Mouse (Mus musculus): Measurements from ENCODE around the gene Cplx3. TPM values are rescaled to one million over a fixed set of nuclear protein-coding genes. Genes with fewer than 3 reads are reported as not detected.

Gene Cplx3
- total RNA-seq, 2 experiments from 2014 or later, result not detected

- ATAC-seq (replicated peaks; ENCODE audit: poor library complexity), result peak; percentile 89
These were observed 45.0 kb downstream of the Cplx3 start, which contains the start of gene Scamp2 for GRCm38 (mm10) chr9:57560861-57561710. Gene Scamp2, plus strand, starts transcription at chr9:57560943.

GRCm38 (mm10) chr9:57560263-57560662 is 45.8 kb downstream of the Cplx3 start:
- ATAC-seq (replicated peaks; ENCODE audit: poor library complexity), result no peak

GRCm38 (mm10) chr9:57559568-57559967 is 46.5 kb downstream of the Cplx3 start:
- ATAC-seq (replicated peaks; ENCODE audit: poor library complexity), result no peak

- ATAC-seq (replicated peaks; ENCODE audit: poor library complexity), result no peak
These were observed 47.5 kb downstream of the Cplx3 start for GRCm38 (mm10) chr9:57558625-57559024.

- ATAC-seq (replicated peaks; ENCODE audit: poor library complexity), result no peak
These were observed 48.9 kb downstream of the Cplx3 start for GRCm38 (mm10) chr9:57557215-57557614.

- ATAC-seq (replicated peaks; ENCODE audit: poor library complexity), result no peak
These were observed 51.3 kb downstream of the Cplx3 start for GRCm38 (mm10) chr9:57554753-57555152.

GRCm38 (mm10) chr9:57553119-57553518 is 53.0 kb downstream of the Cplx3 start:
- ATAC-seq (replicated peaks; ENCODE audit: poor library complexity), result no peak

- peak; percentile 82 for ATAC-seq (replicated peaks; ENCODE audit: poor library complexity)
These were observed 53.8 kb downstream of the Cplx3 start, which contains the start of gene Mpi for GRCm38 (mm10) chr9:57552139-57552887. Gene Mpi, minus strand, starts transcription at chr9:57552763.

GRCm38 (mm10) chr9:57550126-57550862 is 55.8 kb downstream of the Cplx3 start:
- ATAC-seq (replicated peaks; ENCODE audit: poor library complexity), result no peak

Other genes starting within 250 kb of the Cplx3 start
- 13.4 and 15.4 TPM in 2 replicates for gene Ppcdc, start 166.2 kb downstream of the Cplx3 start, total RNA-seq (2015)
- gene Ppcdc, start 166.2 kb downstream of the Cplx3 start, total RNA-seq (2017), result 15.9 and 19.1 TPM in 2 replicates
- 0.77 and 1.9 TPM in 2 replicates for gene Scamp5, start 138.2 kb downstream of the Cplx3 start, total RNA-seq (2015)
- 1.1 and 1.8 TPM in 2 replicates for gene Scamp5, start 138.2 kb downstream of the Cplx3 start, total RNA-seq (2017)
- 0.12 and 0.30 TPM in 2 replicates for gene Rpp25, start 102.3 kb downstream of the Cplx3 start, total RNA-seq (2015)
- gene Rpp25, start 102.3 kb downstream of the Cplx3 start, total RNA-seq (2017), result 0.20 TPM in 1 of 2 replicates, not detected in the other
- gene Cox5a, start 85.0 kb downstream of the Cplx3 start, total RNA-seq (2015), result 617 and 644 TPM in 2 replicates
- 85.1 and 114 TPM in 2 replicates for gene Cox5a, start 85.0 kb downstream of the Cplx3 start, total RNA-seq (2017)
- 4.5 and 6.9 TPM in 2 replicates for gene Fam219b, start 68.8 kb downstream of the Cplx3 start, total RNA-seq (2015)
- gene Fam219b, start 68.8 kb downstream of the Cplx3 start, total RNA-seq (2017), result 9.2 and 12.8 TPM in 2 replicates
- gene Mpi, start 53.5 kb downstream of the Cplx3 start, total RNA-seq (2015), result 15.5 and 21.5 TPM in 2 replicates
- gene Mpi, start 53.5 kb downstream of the Cplx3 start, total RNA-seq (2017), result 14.0 and 17.2 TPM in 2 replicates
- 71.1 and 73.2 TPM in 2 replicates for gene Scamp2, start 45.3 kb downstream of the Cplx3 start, total RNA-seq (2015)
- 26.2 and 28.2 TPM in 2 replicates for gene Scamp2, start 45.3 kb downstream of the Cplx3 start, total RNA-seq (2017)
- 4.0 and 4.6 TPM in 2 replicates for gene Ulk3, start 16.8 kb downstream of the Cplx3 start, total RNA-seq (2015)
- 1.8 and 2.9 TPM in 2 replicates for gene Ulk3, start 16.8 kb downstream of the Cplx3 start, total RNA-seq (2017)
- not detected in 2 replicates for gene Lman1l, start 14.5 kb upstream of the Cplx3 start, total RNA-seq (2015)
- not detected in 2 replicates for gene Lman1l, start 14.5 kb upstream of the Cplx3 start, total RNA-seq (2017)
- gene Csk, start 47.4 kb upstream of the Cplx3 start, total RNA-seq (2015), result 58.6 and 71.3 TPM in 2 replicates
- 119 and 152 TPM in 2 replicates for gene Csk, start 47.4 kb upstream of the Cplx3 start, total RNA-seq (2017)
- gene Cyp1a2, start 77.4 kb upstream of the Cplx3 start, total RNA-seq (2015), result not detected in 2 replicates
- gene Cyp1a2, start 77.4 kb upstream of the Cplx3 start, total RNA-seq (2017), result not detected in 2 replicates
- gene Cyp1a1, start 81.6 kb upstream of the Cplx3 start, total RNA-seq (2015), result 0.39 TPM in 1 of 2 replicates, not detected in the other
- 0.20 TPM in 1 of 2 replicates, not detected in the other for gene Cyp1a1, start 81.6 kb upstream of the Cplx3 start, total RNA-seq (2017)
- gene Edc3, start 102.3 kb upstream of the Cplx3 start, total RNA-seq (2015), result 6.4 and 8.2 TPM in 2 replicates
- 4.5 and 4.8 TPM in 2 replicates for gene Edc3, start 102.3 kb upstream of the Cplx3 start, total RNA-seq (2017)
- gene Clk3, start 159.6 kb upstream of the Cplx3 start, total RNA-seq (2015), result 32.6 and 43.0 TPM in 2 replicates
- gene Clk3, start 159.6 kb upstream of the Cplx3 start, total RNA-seq (2017), result 36.4 and 40.8 TPM in 2 replicates
- gene Arid3b, start 230.5 kb upstream of the Cplx3 start, total RNA-seq (2015), result 2.4 and 3.8 TPM in 2 replicates
- 0.87 and 0.98 TPM in 2 replicates for gene Arid3b, start 230.5 kb upstream of the Cplx3 start, total RNA-seq (2017)